8 mouse cellular contexts compared by ENCODE assay signal in the genomic region with DNA sequence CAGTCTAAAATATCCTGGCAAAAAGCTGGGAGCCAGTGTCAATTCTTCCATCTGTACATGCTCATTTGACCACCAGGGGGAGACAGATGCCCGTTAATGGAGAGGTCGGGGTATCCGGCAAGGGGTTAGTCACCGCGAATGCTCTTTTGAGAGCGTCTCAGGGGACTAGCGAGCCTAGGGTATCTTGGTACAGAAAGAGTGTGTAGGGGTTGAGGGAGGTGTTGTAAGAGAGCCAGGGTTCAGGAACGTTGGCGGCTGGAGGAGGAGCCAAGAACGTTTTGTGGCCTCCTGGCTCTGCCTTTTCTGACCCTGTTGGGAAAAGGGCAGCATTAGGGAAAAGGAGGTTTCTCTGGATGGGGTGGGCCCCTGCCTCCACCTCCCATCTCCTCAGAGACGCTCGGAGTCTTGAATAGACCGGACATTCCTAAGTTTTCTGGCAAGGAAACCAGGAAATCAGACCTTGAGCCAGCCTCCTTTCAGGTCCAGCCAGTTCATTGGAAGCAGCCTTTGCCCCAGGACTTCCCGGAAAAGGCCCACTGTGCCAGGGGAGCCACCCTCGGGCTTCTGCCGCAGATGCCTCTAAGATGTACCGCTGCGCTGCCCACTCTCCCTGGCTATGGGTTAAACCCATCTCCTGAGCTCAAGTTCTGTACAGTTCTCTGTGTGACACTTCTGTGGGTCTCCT. TPM values are rescaled to one million over a fixed set of nuclear protein-coding genes. Genes with fewer than 3 reads are reported as not detected.
DNase-seq lines count a peak whose midpoint lies in the region; ATAC-seq lines count a peak whose summit lies in the region.

No protein-coding gene starts in this region.

- ATAC-seq in hindbrain, embryonic 14.5 days (ENCODE audit: low FRiP score), result peak; percentile 81; the same call in 1 of the 2 replicates

- no peaks in the 10 kb centered on the region for H3K27me3 ChIP-seq in hindbrain, embryonic 14.5 days (ENCODE audit: control insufficient read depth, insufficient read depth, low read length)

- peaks cover 25% of the 10 kb centered on the region for H3K36me3 ChIP-seq in hindbrain, embryonic 14.5 days (replicated peaks; ENCODE audit: control insufficient read depth, insufficient read depth)

- no peak overlapping the region for H3K27ac ChIP-seq in hindbrain, embryonic 14.5 days

- 8% methylated on average over 18 of the region's 18 CpGs for WGBS in hindbrain, embryonic 14.5 days

- no peaks in the 10 kb centered on the region for H3K9me3 ChIP-seq in hindbrain, embryonic 14.5 days (ENCODE audit: control insufficient read depth, low read length)

- H3K9ac ChIP-seq in hindbrain, embryonic 14.5 days, result peak overlapping the region; percentile 21; the same call in 1 of the 2 replicates

- peak; percentile 91 for DNase-seq in R1 (ENCODE audit: low read depth, low spot score)
- DNase-seq in cerebellum, postnatal 25 days, result peak; percentile 92 to 96
- peak; percentile 87 to 88 for DNase-seq in frontal cortex, postnatal 36 days (ENCODE audit: low spot score in 2 of 2)
- peak; percentile 93 for DNase-seq in hindbrain, embryonic 14.5 days (ENCODE audit: low spot score)
- peak; percentile 83 to 97 for DNase-seq in layer of hippocampus, postnatal 25 days (ENCODE audit: extremely low spot score in 1 of 2, low spot score in 1 of 2)
- peak; percentile 93 for DNase-seq in lung, postnatal 25 days (ENCODE audit: low spot score)
- peak; percentile 68 for DNase-seq in retina, adult 2 months (ENCODE audit: low read depth, low spot score)
- peak; percentile 94 for DNase-seq in thymus, postnatal 4 days

- no peaks in the 10 kb centered on the region for H3K4me1 ChIP-seq in hindbrain, embryonic 14.5 days (replicated peaks; ENCODE audit: control insufficient read depth, insufficient read depth, low read length)

- H3K4me2 ChIP-seq in hindbrain, embryonic 14.5 days (replicated peaks), result peak overlapping the region; percentile 47

- peak overlapping the region; percentile 9; the same call in 1 of the 2 replicates for H3K4me3 ChIP-seq in hindbrain, embryonic 14.5 days (replicated peaks; ENCODE audit: low read length)

RNA-seq across cellular contexts. Expression of a gene that starts 24.7 kb away (rescaled TPM):
- polyA plus RNA-seq in hindbrain, embryonic 14.5 days (2014; fragmentation: Nextera tagmentation; extraction: Ambion mirVana), result 127 and 139 TPM in 2 replicates
- total RNA-seq in layer of hippocampus, postnatal 25 days (2021), result 100 to 1,000 TPM; 133 to 154 TPM

RNA-seq across cellular contexts. Expression of a gene that starts 28.9 kb away (rescaled TPM):
- polyA plus RNA-seq in hindbrain, embryonic 14.5 days (2014; fragmentation: Nextera tagmentation; extraction: Ambion mirVana), result 84.2 and 90.0 TPM in 2 replicates
- total RNA-seq in layer of hippocampus, postnatal 25 days (2021), result 100 to 1,000 TPM; 242 to 265 TPM

RNA-seq across cellular contexts. Expression of a gene that starts 34.9 kb away (rescaled TPM):
- 40.7 and 45.9 TPM in 2 replicates for polyA plus RNA-seq in hindbrain, embryonic 14.5 days (2014; fragmentation: Nextera tagmentation; extraction: Ambion mirVana)
- 10 to 100 TPM; 84.7 to 84.9 TPM for total RNA-seq in layer of hippocampus, postnatal 25 days (2021)

RNA-seq across cellular contexts. Expression of a gene that starts 59.4 kb away (rescaled TPM):
- 8.1 and 9.9 TPM in 2 replicates for polyA plus RNA-seq in hindbrain, embryonic 14.5 days (2014; fragmentation: Nextera tagmentation; extraction: Ambion mirVana)
- 1 to 10 TPM; 1.2 to 1.5 TPM for total RNA-seq in layer of hippocampus, postnatal 25 days (2021)
